Mouse (Mus musculus) adrenal gland, adult 18-20 months (tissue): ENCODE measurements at regions not wholly inside any gene's neighbourhood (a gene's known extent, or its start where the extent isn't known, plus 50 kb on each side); places are given as distances from the start of the nearest gene placed in this dataset.

Experiments used
- DNase-seq, 2 experiments: peaks; one replicate each; pipeline ENCODE4 v3.0.0; 2021 to 2022; ENCODE audit warnings: low spot score in 2 of 2

DNA sequence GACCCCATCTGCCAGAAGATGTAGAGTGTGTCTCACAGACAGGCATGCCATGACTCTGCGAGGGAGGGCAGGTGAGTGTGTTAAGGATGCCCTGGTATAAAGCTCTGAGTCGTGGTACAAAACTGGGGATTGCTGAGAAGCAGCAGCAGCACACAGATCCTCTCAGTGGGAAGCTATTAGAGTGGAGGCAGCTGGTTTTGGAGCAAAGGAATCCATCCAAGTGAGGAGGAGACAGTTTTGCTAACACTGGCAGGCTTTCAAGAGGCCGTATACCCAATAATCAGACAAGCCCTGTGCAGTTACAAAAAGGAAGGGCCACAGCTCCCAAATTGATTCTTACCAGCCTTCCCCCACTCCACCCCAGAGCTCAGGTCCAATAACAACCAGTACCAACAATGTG lies 170.4 kb upstream of the AI593442 start:
- no peak for DNase-seq

DNA sequence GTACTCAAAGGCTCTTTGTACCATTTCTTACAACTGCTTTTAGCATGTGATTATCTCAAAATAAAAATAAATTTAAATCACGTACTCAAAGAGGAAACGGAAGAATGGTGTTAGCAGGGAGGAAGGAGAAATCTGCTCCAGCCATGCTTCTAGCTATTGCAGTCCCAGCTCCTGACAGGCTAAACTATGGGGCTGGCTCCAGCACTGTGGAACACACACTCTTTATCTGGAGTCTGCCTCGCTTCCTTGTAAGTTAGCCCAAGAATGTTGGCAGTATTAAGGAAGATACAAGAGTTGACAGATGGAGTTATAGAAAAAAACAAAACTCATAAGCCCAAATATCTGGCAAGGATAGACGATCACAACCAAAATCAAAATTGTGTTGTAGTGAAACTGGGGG lies 161.5 kb upstream of the AI593442 start:
- DNase-seq, result no peak

DNA sequence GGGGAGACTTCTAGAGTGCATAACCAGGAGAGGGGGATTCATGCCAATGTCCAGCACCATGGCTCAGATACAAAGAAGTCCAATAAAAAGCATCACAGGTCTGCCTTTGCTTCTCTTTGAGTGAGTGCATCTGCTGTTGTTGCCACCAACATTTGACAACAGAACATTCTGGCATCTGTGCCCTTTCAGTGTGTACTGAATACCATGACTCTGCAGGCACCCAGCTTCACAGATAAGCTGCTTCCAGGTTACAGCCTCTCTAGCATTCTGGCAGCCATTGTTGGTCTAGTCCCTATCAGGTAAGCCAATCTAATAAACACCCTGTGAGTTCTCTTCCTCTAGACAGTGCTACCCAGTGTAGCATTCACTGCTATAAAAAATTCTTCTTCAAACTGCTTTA lies 160.4 kb upstream of the AI593442 start:
- no peak for DNase-seq

DNA sequence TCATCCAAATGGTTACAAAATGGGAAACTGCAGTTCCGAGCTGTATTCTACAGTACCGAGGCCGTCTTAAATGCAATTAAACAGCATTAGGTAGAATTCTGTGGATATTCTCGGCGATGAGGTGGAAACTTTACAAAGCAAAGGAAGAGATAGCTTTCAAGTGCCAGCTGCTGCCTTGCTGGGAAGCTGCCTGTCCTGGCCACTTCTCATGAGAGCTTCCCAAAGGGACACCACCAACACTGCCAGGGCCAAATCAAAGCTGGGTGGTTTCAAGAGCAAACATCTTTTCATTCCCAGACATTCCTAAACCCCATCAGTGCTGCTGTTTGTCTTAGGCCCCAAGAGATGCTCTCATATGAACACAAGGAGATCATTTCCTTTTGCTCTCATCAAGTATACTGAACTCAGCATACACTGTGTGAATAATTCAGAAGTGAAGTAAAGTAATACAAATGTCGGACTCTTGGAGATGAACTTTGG lies 156.6 kb upstream of the AI593442 start:
- DNase-seq, result no peak

DNA sequence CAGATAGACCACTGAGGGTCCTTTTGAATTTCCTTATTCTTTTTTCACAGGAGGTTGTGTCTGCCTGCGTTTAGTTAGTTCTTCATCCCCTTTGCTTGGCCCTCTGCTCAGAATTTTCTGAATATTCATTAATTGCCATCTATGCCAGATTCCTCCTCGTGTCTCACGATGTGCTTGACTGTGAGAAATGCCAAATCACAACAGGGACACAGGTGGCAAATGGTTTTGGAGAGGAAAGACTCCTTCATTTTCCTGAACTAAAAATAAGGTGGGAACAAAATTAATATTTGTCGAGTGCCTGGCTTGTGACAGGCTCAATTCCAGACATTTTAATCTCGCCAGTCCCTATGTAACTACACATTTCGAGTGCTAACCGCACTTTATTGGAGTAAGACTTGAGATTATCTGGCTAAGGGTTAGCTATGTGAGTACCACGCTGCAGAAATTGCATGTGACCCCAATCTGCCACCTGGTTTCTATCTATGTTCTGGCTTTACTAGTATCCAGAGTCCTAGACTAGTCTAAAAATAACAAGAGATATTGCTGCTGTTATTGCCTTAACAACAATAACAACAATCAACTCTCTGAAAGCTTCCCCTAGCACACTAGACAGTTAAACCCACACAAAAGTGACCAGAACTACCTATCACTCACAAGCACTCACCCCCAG lies 156.0 kb upstream of the AI593442 start:
- no peak for DNase-seq

DNA sequence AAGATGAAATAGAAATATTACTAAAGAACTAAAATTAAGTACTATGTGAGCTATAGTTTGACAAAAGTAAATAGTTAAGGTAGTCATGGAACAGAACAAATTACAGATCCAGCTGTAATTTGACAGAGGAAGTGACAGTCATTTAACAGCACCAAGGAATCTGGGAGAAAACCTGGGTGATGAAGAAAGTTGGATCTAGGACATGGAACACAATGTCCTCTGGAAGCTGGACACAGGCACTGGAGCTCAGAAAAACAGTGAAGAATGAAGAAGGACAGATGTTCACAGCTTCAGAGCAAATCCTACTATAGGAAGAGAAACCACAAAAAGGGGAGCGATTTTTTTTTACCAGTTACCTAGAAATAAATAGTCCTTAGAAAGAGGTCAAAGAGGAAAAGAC lies 147.2 kb upstream of the AI593442 start:
- no peak for DNase-seq

DNA sequence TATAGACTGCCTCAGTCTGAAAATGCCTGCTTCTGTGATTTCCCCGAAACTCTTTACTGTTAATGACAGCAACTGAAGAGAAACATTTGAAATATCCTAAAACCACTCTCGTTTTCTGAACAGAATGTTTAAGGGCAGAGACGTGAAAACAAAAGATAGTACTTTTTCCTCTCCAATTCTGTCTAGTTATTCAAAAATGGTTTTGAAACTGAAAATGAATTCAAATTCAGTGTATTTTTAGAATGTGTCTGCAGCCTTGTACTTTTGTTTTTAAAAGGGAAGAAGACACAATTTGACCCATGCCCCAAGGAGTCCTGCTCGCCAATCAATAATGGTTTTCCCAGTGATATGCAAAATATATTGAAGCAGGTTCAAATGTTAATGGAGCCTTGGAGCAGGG lies 136.7 kb upstream of the AI593442 start:
- DNase-seq, result no peak

DNA sequence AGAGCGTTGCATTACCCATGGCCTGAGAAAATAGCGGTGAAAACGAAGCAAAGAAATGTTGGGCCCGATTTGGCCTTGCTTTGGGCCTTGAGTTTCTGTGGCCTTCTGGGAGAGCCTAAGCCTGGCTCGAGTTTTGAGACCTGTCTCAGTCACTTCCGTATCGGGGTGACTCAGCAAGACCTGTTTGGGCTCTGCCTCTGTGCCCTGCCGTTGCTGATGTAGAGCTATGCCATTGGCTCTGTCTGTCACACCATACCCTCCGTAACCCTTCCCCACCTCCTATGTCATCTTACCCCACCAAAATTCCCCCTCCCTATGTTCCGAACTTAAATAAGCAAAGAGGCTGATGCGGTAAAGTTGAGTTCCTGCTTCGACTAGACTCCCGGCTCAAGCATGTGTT lies 123.4 kb upstream of the AI593442 start:
- no peak for DNase-seq

DNA sequence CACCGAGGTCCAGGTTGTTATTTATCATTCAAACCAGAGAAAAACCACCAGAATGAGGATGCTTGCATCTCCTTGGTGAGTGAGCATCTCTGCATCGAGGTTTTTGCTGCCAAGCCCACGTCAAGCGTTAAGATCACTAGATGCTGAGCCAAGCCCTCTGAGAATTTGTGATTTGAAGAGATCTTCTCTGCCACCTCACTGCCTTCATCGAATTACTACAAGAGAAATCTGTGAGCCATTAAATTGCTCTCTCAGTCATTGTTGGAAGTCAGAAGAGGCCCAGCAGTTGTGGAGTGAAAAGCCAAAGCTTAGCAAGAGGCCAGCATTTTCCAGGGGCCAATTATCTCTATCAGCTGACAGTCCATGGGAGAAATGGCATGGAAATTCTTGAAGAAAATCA lies 122.2 kb upstream of the AI593442 start:
- DNase-seq, result no peak

DNA sequence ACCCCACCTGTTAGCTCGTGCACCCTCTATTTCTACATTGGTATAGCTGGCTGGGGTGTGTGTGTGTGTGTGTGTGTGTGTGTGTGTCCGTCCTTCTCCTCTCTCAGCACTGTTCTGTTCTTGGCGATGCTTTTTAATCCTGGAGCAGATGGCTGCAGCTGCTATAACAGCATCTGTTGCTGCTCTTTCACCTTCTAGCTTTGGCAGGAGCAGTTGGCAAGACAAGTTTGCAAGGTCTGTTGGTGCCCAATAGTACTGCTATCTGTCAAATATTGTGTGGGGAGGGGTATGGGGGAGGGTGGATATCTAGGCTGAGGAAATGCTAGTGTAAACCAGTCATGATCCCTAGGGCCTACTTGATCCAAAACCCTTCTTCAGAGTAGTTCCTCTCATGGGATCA lies 120.9 kb upstream of the AI593442 start:
- no peak for DNase-seq

DNA sequence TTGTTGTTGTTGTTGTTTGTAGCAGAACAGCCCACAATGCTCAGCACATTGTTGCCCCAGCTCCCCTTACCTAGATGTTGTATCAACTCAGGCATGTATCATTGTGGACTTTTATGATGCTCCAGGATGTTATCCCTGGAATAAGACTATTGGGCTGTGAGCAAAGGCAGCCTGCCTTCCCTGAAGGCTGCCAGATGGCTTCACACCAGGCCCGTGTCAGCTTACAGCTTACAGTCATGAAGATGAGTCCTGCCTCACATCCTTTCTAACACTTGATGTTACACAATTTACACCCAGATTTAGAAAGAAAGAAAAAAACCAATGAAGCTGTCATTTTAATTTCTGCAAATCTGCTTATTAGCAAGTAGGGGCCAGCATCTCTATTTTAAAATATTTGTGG lies 113.0 kb upstream of the AI593442 start:
- DNase-seq, result no peak

DNA sequence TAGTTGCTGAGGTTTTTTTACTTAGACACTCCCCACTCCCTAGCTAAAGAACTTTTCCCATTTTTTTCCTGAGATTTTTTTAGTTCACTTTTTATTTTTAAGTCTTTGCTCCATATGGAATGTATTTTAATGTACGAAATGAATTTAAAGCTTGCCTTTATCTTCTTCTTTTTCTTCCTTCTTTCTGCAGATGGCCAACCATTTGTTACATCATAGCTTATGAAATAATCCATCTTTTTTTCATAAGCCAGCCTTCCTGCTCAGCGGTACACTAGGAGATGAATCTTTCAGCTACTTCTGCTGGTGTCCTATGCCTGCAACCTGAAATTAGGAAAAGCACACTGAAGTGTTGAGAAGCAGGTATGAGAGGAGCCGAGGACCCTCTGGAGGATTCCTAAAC lies 102.9 kb upstream of the AI593442 start:
- no peak for DNase-seq

DNA sequence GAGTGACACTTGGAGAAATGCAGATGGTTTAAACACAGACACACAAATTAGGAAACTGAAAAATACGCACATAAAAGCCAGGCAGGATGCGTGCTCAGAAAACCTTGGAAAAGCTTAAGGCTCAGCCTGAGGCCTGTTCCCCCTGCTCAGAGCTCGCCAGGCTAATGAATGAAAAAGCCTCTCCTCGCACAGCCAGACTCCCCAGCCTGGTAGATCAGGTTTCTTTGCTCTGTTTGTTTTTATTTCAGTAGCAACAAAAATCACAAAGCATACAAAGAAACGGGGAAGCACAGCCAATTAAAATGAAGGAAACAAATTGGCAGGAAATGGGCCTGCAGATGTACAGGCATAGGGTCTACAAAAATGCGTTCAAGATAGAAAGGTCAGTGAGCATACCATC lies 97.0 kb upstream of the AI593442 start:
- no peak for DNase-seq

DNA sequence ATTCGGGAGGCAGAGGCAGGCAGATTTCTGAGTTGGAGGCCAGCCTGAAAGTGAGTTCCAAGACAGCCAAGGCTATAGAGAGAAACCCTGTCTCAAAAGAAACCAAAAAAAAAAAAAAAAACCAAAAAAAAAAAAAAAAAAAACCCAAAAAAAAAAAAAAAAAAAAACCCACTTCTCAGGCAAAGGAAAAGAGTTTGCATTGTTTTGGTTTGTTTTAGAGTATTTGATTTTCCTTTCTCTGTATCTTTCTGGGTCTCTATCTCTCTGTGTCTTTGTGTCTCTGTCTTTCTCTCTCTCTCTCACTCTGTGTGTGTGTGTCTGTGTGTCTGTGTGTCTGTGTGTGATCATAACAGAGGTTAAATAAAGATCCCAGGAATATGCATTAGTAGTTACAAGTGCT lies 95.7 kb upstream of the AI593442 start:
- no peak for DNase-seq

DNA sequence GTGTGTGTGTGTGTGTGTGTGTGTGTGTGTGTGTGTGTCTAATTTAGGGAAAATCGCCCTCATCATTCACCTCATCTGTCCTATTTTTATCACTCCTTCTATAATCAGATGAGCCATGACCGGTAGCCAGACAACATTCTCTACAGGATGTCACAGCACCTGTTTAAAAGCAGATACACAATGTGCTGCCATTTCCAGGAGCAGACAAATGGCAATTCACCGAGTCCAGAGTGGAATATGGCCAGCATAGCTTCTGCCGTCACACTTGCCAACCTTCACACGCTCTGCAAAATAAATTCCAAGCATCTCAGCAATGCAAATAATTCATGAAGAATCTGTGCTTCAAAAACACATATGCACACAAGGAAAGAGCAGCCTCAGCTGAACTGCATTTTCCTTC lies 88.5 kb upstream of the AI593442 start:
- no peak for DNase-seq

DNA sequence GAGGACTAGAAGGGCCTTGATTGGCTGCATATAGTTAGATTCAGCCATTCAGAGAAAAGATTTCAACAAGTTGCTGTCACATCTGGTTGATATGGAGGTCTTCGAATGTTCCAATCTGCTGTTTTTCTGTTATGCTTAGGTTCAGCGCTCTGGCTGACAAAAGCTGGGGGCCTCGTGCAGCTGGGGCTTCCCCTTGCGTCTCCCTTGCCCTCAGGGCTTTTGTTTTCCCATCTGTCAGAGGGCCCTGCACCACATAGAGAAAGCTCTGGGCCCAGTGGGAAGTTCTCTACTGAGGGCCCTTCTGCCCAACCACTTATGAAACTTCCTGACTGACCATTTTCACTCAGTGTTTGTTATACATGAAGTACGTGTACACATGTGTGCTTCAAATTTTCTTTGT lies 86.2 kb upstream of the AI593442 start:
- DNase-seq, result no peak

DNA sequence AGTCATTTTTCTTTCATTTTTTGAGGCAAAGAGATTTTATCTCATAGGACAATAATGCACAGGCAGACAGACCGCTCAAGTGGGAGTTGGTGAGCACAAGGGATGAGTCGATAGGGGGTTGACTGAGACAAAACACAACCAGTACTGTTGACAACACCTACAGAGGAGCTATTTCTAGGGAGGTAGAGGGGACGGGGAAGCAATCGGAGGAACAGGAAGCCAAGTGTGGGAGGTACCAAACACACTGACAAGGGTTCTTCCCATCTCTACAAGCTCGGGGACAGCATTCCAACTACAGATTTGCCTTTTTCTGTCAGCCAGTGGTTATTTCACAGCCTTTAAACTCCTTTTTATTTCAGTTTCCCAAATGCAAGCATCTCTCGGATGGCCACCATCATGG lies 83.3 kb upstream of the AI593442 start:
- DNase-seq, result no peak

DNA sequence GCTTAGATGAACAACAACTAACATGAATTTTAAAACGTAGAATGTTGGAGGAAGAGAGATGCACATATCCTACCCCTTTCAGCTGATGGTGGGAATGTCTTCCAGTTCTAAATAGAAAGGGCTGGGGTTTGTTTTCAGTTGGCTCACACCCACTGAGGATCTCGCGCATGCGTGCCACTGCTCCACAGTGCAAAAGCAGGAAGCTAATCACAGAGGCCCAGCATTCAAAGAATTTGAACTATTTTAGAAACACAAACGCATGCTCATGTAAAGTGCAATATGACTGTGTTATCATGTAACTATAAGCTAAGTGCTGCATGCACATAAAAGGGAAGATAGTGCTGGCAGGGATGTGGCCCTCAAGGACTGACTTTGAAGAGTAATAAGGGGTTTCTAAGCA lies 81.7 kb upstream of the AI593442 start:
- DNase-seq, result no peak

DNA sequence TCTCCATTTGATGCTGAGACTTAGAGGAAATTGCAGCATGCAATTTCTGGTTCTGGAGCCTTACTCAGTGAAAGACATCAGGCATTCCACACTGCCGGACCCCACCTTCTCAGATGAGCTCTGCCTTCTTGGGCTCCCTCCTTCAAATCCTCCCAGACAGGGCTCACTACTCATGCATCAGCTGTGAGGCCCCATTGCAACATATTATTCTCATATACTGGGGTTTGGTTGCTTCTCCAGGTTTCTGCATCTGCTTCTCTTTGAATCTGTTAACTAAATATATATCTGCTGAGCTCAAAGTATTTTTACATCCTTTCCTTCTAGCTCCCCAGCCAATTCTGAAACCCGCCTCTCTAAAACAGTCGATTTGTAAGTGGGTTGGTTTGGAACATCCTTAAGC lies 68.8 kb upstream of the AI593442 start:
- DNase-seq, result no peak

DNA sequence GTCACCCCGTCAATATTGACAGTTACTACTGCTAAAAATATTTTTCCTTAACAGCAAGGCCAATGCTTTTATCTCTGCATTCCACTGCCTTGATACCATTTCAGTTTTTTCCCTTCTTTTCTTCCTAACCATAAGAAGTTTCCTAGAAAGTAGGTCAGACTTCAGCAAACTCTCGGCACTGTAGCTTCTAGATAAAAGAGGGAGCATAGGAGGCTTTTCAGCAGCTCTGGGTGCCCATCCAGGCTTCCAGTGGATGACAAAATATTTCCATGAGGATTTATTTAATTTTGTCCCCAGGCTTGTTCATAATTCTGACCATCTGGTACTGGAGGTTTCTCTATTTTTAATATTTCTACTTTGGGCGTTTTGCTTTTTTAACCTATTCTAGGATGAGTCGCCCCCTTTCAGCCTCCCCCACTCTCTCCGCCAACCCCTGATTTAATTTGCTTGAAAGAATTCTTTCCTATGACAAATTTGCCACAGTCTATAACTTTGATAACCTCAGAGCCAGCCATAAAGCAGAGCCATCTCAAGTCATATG lies 59.0 kb upstream of the AI593442 start:
- no peak for DNase-seq
